Mouse (Mus musculus): ENCODE measurements around the gene Nup85.

DNA sequence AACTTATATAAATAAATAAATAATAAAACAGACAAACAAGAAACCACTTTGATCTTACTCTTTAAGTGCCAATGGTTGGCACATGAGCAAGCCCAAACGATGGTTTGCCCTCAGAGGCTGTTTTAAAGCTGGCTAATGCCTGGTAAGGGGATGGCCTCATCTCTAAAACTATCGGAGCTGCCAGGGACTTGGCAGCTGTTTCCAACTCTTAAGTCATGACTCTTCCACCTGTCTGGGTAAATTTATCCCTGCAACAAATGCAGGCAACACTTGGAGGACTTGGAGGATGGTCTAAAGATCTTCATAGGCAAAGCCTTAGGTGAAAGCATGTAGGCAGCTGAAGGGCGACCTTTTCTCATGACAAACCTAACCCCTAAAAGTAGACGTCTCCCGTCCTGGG is 47.3 kb upstream of the Nup85 start:
- TF ChIP-seq CTCF (IDR thresholded peaks at IDR 0.05) (no peak), POLR2A (IDR thresholded peaks at IDR 0.05; ENCODE audit: insufficient read depth, low read depth, low read length) (no peak), EP300 (IDR thresholded peaks at IDR 0.05; ENCODE audit: insufficient read depth, low read depth, low read length) (no peak)

Data from heart, adult 2 months (tissue).